Mouse (Mus musculus): ENCODE measurements at regions not wholly inside any gene's neighbourhood (a gene's known extent, or its start where the extent isn't known, plus 50 kb on each side); places are given as distances from the start of the nearest gene placed in this dataset.

GRCm38 (mm10) chr10:56893210-56893705 lies 516.1 kb downstream of the Gja1 start:
- no peak overlapping the region for H3K27ac ChIP-seq (ENCODE audit: control insufficient read depth, low read depth, low read length)
- TF ChIP-seq USF1 (IDR thresholded peaks at IDR 0.05; ENCODE audit: low read depth, low read length) = no peak
- TF ChIP-seq MXI1 (IDR thresholded peaks at IDR 0.05; ENCODE audit: low read depth, low read length) = no peak
- TF ChIP-seq ELF1 (IDR thresholded peaks at IDR 0.05; ENCODE audit: low read depth, low read length) = no peak
- no peak for TF ChIP-seq MAFK (IDR thresholded peaks at IDR 0.05; ENCODE audit: borderline replicate concordance, low read depth, low read length)
- TF ChIP-seq MEF2A (IDR thresholded peaks at IDR 0.05; ENCODE audit: extremely low read depth, insufficient replicate concordance, low read depth, low read length, poor library complexity, severe bottlenecking) = no peak
- no peak for TF ChIP-seq USF2 (IDR thresholded peaks at IDR 0.05; ENCODE audit: borderline replicate concordance in 1 of 2, insufficient read depth in 1 of 2, low read depth in 1 of 2, low read length in 2 of 2)
- no peak for TF ChIP-seq SMC3 (IDR thresholded peaks at IDR 0.05; ENCODE audit: low read depth, low read length)
- no peak for TF ChIP-seq HCFC1 (IDR thresholded peaks at IDR 0.05; ENCODE audit: low read depth, low read length)
- no peak for TF ChIP-seq BHLHE40 (IDR thresholded peaks at IDR 0.05; ENCODE audit: borderline replicate concordance, low read depth, low read length)
- TF ChIP-seq RCOR1 (IDR thresholded peaks at IDR 0.05; ENCODE audit: low read depth, low read length) = no peak
- no peak for TF ChIP-seq JUND (IDR thresholded peaks at IDR 0.05; ENCODE audit: low read depth, low read length)
- no peak overlapping the region for H3K4me3 ChIP-seq (ENCODE audit: control insufficient read depth in 1 of 2, insufficient read depth in 1 of 2, low read depth in 2 of 2, low read length in 2 of 2)
- H3K27me3 ChIP-seq (ENCODE audit: control insufficient read depth in 1 of 2, insufficient read depth in 2 of 2, low read length in 2 of 2) = no peaks in the 10 kb centered on the region
- H3K9ac ChIP-seq (ENCODE audit: control insufficient read depth, low read depth, low read length, poor library complexity, severe bottlenecking) = no peak overlapping the region
- no peaks in the 10 kb centered on the region for H3K79me2 ChIP-seq (ENCODE audit: control insufficient read depth, insufficient read depth, low read length, poor library complexity)
- no peak for DNase-seq (ENCODE audit: low read depth, low spot score)
- H3K9me3 ChIP-seq (replicated peaks; ENCODE audit: insufficient read depth, low read length) = no peaks in the 10 kb centered on the region
- H3K4me1 ChIP-seq (ENCODE audit: control insufficient read depth in 1 of 2, insufficient read depth in 2 of 2, low read length in 2 of 2) = no peaks in the 10 kb centered on the region
- H3K36me3 ChIP-seq (ENCODE audit: control insufficient read depth in 1 of 2, insufficient read depth in 2 of 2, low read length in 2 of 2) = no peaks in the 10 kb centered on the region

GRCm38 (mm10) chr10:56899640-56900274 lies 522.6 kb downstream of the Gja1 start:
- H3K79me2 ChIP-seq (ENCODE audit: control insufficient read depth, insufficient read depth, low read length, poor library complexity) = no peaks in the 10 kb centered on the region
- no peak for TF ChIP-seq POLR2AphosphoS2 (IDR thresholded peaks at IDR 0.05; ENCODE audit: low read length)
- no peak for TF ChIP-seq E2F4 (IDR thresholded peaks at IDR 0.05; ENCODE audit: borderline replicate concordance, low read depth, low read length)
- TF ChIP-seq CHD2 (IDR thresholded peaks at IDR 0.05; ENCODE audit: low read length) = no peak
- TF ChIP-seq POLR2AphosphoS5 (IDR thresholded peaks at IDR 0.05; ENCODE audit: borderline replicate concordance, low read depth, low read length) = no peak
- TF ChIP-seq TAL1 (IDR thresholded peaks at IDR 0.05; ENCODE audit: low read length) = no peak
- TF ChIP-seq POLR2A (IDR thresholded peaks at IDR 0.05; ENCODE audit: control insufficient read depth in 1 of 2, insufficient read depth in 1 of 2, low read depth in 1 of 2, low read length in 2 of 2, poor library complexity in 1 of 2) = no peak
- TF ChIP-seq HCFC1 (IDR thresholded peaks at IDR 0.05; ENCODE audit: low read depth, low read length) = no peak
- no peak for TF ChIP-seq MAX (IDR thresholded peaks at IDR 0.05; ENCODE audit: low read length)
- no peaks in the 10 kb centered on the region for H3K36me3 ChIP-seq (ENCODE audit: control insufficient read depth in 1 of 2, insufficient read depth in 2 of 2, low read length in 2 of 2)
- no peak for DNase-seq (ENCODE audit: low read depth, low spot score)
- no peak overlapping the region for H3K27ac ChIP-seq (ENCODE audit: control insufficient read depth, low read depth, low read length)
- H3K4me3 ChIP-seq (ENCODE audit: control insufficient read depth in 1 of 2, insufficient read depth in 1 of 2, low read depth in 2 of 2, low read length in 2 of 2) = no peak overlapping the region
- no peaks in the 10 kb centered on the region for H3K27me3 ChIP-seq (ENCODE audit: control insufficient read depth in 1 of 2, insufficient read depth in 2 of 2, low read length in 2 of 2)
- no peaks in the 10 kb centered on the region for H3K4me1 ChIP-seq (ENCODE audit: control insufficient read depth in 1 of 2, insufficient read depth in 2 of 2, low read length in 2 of 2)
- H3K9ac ChIP-seq (ENCODE audit: control insufficient read depth, low read depth, low read length, poor library complexity, severe bottlenecking) = no peak overlapping the region
- no peaks in the 10 kb centered on the region for H3K9me3 ChIP-seq (replicated peaks; ENCODE audit: insufficient read depth, low read length)
